Mouse (Mus musculus): Measurements from ENCODE around the gene Atp5s. TPM values are rescaled to one million over a fixed set of nuclear protein-coding genes. Genes with fewer than 3 reads are reported as not detected.
A peak's percentile ranks its signal among the peaks of the same experiment; 100 is the strongest.

Gene Atp5s
- polyA plus RNA-seq, 1 experiment, result 3.3 TPM

DNA sequence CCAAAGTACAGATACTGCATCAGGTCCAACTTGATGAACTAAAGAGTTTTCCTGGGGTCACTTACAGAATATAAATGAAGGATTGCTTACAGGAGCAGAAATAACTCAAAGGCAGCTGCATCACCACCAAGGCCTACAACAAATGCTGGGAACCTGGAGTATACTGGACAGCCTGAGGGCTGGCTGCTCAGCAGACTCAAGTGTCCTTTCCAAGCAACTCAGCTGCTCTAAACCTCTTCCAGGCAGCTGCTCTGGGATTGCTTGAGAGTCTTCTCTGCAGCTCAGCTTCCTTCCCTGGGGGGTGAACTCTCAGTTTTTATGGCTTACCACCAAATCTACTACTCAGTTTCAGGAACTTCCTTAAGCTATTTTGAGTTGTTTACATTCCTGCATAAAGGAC is 35.7 kb upstream of the Atp5s start:
- peaks cover 3% of the 10 kb centered on the region; the same call in 1 of the 2 replicates for H3K4me1 ChIP-seq
- no peaks in the 10 kb centered on the region for H3K27me3 ChIP-seq (replicated peaks)
- no peak for TF ChIP-seq GATA1 (IDR thresholded peaks at IDR 0.05; ENCODE audit: borderline replicate concordance, low read length)
- TF ChIP-seq FLI1 (IDR thresholded peaks at IDR 0.05; ENCODE audit: low read length), result no peak
- peaks cover 13% of the 10 kb centered on the region for H3K36me3 ChIP-seq (replicated peaks; ENCODE audit: low read length)
- H3K9me3 ChIP-seq, result peaks cover 4% of the 10 kb centered on the region; the same call in 1 of the 2 replicates
- H3K4me3 ChIP-seq (replicated peaks), result no peak overlapping the region

DNA sequence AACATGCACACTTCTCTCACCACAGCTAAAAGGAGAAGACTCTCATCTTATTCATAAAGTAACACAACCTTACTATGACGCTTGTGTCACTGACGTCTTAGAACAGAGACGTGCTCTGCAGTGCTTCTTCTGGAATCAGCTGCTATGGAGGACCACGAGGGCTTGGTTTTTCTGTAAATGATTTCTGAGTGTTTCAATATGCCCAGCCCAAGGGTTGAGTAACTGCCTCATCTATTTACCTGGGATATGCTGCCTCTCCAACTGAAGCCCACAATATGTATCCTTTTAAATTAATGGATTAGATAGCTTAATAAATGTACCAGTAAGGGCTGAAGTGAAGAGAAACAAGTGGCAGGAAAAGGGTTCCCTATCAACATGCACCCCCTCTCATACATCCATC is 34.0 kb upstream of the Atp5s start:
- no peaks in the 10 kb centered on the region for H3K27me3 ChIP-seq (replicated peaks)
- H3K9me3 ChIP-seq, result peaks cover 4% of the 10 kb centered on the region; the same call in 1 of the 2 replicates
- TF ChIP-seq FLI1 (IDR thresholded peaks at IDR 0.05; ENCODE audit: low read length) (no peak), GATA1 (IDR thresholded peaks at IDR 0.05; ENCODE audit: borderline replicate concordance, low read length) (no peak)
- H3K4me1 ChIP-seq, result no peaks in the 10 kb centered on the region; the same call in 1 of the 2 replicates
- no peak overlapping the region for H3K4me3 ChIP-seq (replicated peaks)
- H3K36me3 ChIP-seq (replicated peaks; ENCODE audit: low read length), result peaks cover 19% of the 10 kb centered on the region

GRCm38 (mm10) chr12:69693471-69693870 is 31.3 kb upstream of the Atp5s start:
- no peaks in the 10 kb centered on the region for H3K27me3 ChIP-seq (replicated peaks)
- H3K4me1 ChIP-seq, result no peaks in the 10 kb centered on the region
- H3K9me3 ChIP-seq, result peaks cover 4% of the 10 kb centered on the region; the same call in 1 of the 2 replicates
- no peak overlapping the region for H3K4me3 ChIP-seq (replicated peaks)
- peaks cover 22% of the 10 kb centered on the region for H3K36me3 ChIP-seq (replicated peaks; ENCODE audit: low read length)
- TF ChIP-seq GATA1 (IDR thresholded peaks at IDR 0.05; ENCODE audit: borderline replicate concordance, low read length) (no peak), FLI1 (IDR thresholded peaks at IDR 0.05; ENCODE audit: low read length) (no peak)

DNA sequence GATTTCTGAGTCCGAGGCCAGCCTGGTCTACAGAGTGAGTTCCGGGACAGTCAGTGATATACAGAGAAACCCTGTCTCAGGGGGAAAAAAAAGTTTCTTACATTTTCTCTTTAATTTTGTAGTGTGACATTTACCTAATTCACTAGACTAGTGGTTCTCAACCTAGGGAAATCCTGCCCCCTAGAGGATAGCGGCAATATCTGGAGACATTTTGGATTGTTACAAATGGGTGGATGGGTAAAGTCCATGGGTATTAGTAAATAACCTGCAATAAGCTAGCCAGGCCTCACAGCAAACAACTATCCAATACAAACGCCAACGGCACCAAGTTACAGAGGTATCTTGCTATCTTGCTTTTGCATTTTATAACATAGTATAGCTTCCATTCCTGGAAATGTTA is 28.0 kb upstream of the Atp5s start:
- TF ChIP-seq FLI1 (IDR thresholded peaks at IDR 0.05; ENCODE audit: low read length) (no peak), GATA1 (IDR thresholded peaks at IDR 0.05; ENCODE audit: borderline replicate concordance, low read length) (no peak)
- Histone ChIP-seq H3K9me3 (no peaks in the 10 kb centered on the region), H3K4me3 (replicated peaks) (no peak overlapping the region), H3K27me3 (replicated peaks) (no peaks in the 10 kb centered on the region), H3K4me1 (no peaks in the 10 kb centered on the region), H3K36me3 (replicated peaks; ENCODE audit: low read length) (peaks cover 35% of the 10 kb centered on the region)

- no peaks in the 10 kb centered on the region for H3K4me1 ChIP-seq
- H3K4me3 ChIP-seq (replicated peaks), result no peak overlapping the region
- H3K9me3 ChIP-seq, result no peaks in the 10 kb centered on the region
- H3K36me3 ChIP-seq (replicated peaks; ENCODE audit: low read length), result peaks cover 39% of the 10 kb centered on the region
- no peaks in the 10 kb centered on the region for H3K27me3 ChIP-seq (replicated peaks)
- TF ChIP-seq GATA1 (IDR thresholded peaks at IDR 0.05; ENCODE audit: borderline replicate concordance, low read length), result no peak
- TF ChIP-seq FLI1 (IDR thresholded peaks at IDR 0.05; ENCODE audit: low read length), result no peak
Measured at GRCm38 (mm10) chr12:69698352-69698751, 26.4 kb upstream of the Atp5s start.

DNA sequence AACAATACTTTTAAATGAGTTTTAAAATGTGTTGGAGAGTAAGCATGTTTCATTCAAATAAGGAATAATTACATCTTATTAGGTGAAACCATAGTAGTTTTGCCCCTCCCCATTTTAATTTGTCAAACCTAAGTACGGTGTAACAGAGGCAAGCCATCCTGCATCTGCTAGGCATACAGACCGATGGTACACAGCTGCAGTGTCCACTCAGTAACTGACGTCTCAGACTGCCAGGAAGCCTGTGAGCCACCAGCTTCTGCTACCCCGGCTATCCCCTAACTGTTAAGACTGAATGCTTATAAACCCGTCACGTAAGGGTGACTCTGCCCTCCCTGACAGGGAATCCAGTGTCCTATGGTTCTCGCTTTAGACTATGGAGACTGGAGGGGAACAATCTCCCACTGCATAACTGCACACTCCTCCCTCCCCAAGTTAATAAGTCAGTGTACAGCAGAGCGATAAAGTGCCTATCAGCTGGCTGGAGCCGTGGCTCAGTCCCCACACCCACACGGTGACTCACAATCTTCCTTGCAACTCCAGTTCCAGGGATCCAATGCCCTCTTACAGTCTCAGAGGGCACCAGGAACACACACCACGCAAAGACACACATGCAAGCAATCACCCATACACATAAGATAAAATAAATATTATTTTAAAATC is 19.8 kb upstream of the Atp5s start:
- TF ChIP-seq GATA1 (IDR thresholded peaks at IDR 0.05; ENCODE audit: borderline replicate concordance, low read length), result no peak
- TF ChIP-seq FLI1 (IDR thresholded peaks at IDR 0.05; ENCODE audit: low read length), result no peak
- Histone ChIP-seq H3K9me3 (no peaks in the 10 kb centered on the region), H3K36me3 (replicated peaks; ENCODE audit: low read length) (peaks cover 52% of the 10 kb centered on the region), H3K27me3 (replicated peaks) (no peaks in the 10 kb centered on the region), H3K4me1 (peaks cover 6% of the 10 kb centered on the region), H3K4me3 (replicated peaks) (no peak overlapping the region)

DNA sequence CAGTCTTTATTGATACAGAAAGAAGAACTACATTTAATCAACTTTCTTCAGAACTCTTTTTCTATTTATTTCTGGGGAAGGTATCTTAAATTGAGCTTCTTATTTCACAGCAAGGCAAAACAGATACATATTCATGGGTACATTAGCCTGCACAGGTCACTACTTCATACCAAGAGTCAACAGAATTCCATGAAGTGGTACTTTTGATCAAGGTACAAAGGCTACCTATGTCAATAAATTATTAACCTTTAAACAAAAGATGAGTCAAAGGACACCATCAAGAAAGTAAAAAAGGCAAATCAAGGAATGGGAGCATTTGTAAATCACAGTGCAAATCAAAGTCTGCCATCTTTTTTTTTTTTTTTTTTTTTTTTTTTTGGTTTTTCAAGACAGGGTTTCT is 11.1 kb upstream of the Atp5s start:
- Histone ChIP-seq H3K36me3 (replicated peaks; ENCODE audit: low read length) (peaks cover 36% of the 10 kb centered on the region), H3K9me3 (peaks cover 4% of the 10 kb centered on the region), H3K27me3 (replicated peaks) (no peaks in the 10 kb centered on the region), H3K4me1 (no peaks in the 10 kb centered on the region), H3K4me3 (replicated peaks) (no peak overlapping the region)
- TF ChIP-seq GATA1 (IDR thresholded peaks at IDR 0.05; ENCODE audit: borderline replicate concordance, low read length), result no peak

- no peak for TF ChIP-seq FLI1 (IDR thresholded peaks at IDR 0.05; ENCODE audit: low read length)
- no peak for TF ChIP-seq GATA1 (IDR thresholded peaks at IDR 0.05; ENCODE audit: borderline replicate concordance, low read length)
- Histone ChIP-seq H3K36me3 (replicated peaks; ENCODE audit: low read length) (peaks cover 36% of the 10 kb centered on the region), H3K9me3 (peaks cover 13% of the 10 kb centered on the region), H3K4me1 (peaks cover 28% of the 10 kb centered on the region), H3K4me3 (replicated peaks) (no peak overlapping the region), H3K27me3 (replicated peaks) (no peaks in the 10 kb centered on the region)
Measured at GRCm38 (mm10) chr12:69722857-69723256, 1.9 kb upstream of the Atp5s start.

DNA sequence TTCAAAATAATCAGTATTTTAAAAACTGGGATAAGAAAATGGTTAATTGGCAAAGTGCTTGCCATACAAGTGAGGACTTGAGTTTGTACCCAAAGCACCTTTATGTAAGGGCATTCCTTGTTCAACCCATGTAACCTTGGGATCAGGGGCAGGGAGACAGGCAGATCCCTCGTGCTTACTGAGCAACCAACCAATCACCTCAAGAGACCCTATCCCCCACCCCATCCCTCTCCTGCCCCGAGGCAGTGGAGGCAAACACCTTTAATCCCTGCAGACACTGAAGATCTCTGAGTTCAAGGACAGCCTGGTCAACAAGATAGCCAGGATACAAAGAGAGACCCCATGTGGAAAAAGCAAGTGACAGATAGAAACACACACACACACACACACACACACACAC is 1.4 kb upstream of the Atp5s start:
- H3K4me1 ChIP-seq, result peaks cover 28% of the 10 kb centered on the region
- TF ChIP-seq GATA1 (IDR thresholded peaks at IDR 0.05; ENCODE audit: borderline replicate concordance, low read length) (no peak), FLI1 (IDR thresholded peaks at IDR 0.05; ENCODE audit: low read length) (no peak)
- no peaks in the 10 kb centered on the region for H3K27me3 ChIP-seq (replicated peaks)
- H3K9me3 ChIP-seq, result peaks cover 10% of the 10 kb centered on the region
- peaks cover 37% of the 10 kb centered on the region for H3K36me3 ChIP-seq (replicated peaks; ENCODE audit: low read length)
- H3K4me3 ChIP-seq (replicated peaks), result peak overlapping the region; percentile 42

DNA sequence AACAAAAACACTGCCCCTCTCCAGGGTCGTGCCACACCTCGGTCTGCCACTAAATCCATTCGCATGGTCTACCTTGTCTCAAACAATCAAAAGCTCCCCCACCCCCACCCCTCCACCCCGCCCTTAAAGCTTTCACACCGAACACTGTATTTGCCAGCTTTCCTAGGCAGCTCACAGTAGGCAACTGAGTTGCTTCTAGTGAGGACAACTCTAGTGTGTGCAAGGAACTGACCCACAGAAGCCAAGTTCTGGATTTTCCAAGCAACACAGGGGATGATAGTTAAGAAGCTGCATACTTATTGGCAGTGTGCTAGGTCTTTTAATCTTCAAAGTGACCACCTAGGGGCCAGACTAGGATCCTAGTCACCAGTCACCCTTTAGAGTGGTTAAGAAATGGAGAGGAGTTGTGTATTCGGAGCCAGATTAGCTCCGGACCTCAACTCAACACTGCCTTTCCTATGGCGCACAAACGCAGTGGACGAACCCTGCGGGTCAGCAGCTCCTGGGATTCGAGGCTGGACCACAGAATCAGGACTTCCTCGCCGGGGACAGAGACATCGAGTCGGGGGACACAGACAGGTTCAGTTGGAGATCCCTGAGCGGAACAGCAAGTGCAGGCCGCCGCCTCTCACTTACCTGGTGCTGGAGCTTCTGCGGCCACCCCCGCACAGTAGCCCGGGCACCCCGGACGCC is 586 bp upstream of the Atp5s start:
- peak overlapping the region; percentile 99 for H3K4me3 ChIP-seq (replicated peaks)
- no peaks in the 10 kb centered on the region for H3K27me3 ChIP-seq (replicated peaks)
- H3K36me3 ChIP-seq (replicated peaks; ENCODE audit: low read length), result peaks cover 37% of the 10 kb centered on the region
- peaks cover 28% of the 10 kb centered on the region for H3K4me1 ChIP-seq
- peaks cover 8% of the 10 kb centered on the region for H3K9me3 ChIP-seq
- TF ChIP-seq GATA1 (IDR thresholded peaks at IDR 0.05; ENCODE audit: borderline replicate concordance, low read length), result no peak
- no peak for TF ChIP-seq FLI1 (IDR thresholded peaks at IDR 0.05; ENCODE audit: low read length)
